12 mouse cellular contexts compared by ENCODE assay signal in genomic region chr14:21547297-21547696, GRCm38 (mm10).
DNase-seq lines count a peak whose midpoint lies in the region; ATAC-seq and TF ChIP-seq lines count a peak whose summit lies in the region.
"Had no signal": no experiment of that assay in that cellular context is flagged by ENCODE, and none has a peak within 500 bp of the region (broad histone marks: within the 10 kb centered on the region; RNA-seq: fewer than 3 reads in every experiment).

No protein-coding gene starts in this region.

- no peak; the same call in 1 of the 2 replicates for ATAC-seq in kidney, embryonic 15.5 days (replicated peaks; ENCODE audit: low FRiP score)
- ATAC-seq in limb, embryonic 13.5 days (ENCODE audit: low FRiP score, low read depth), result 0 out of 2 replicates have a peak, but pooled peaks have one; percentile 40

- 37% methylated on average over 7 of the region's 7 CpGs for WGBS in kidney, embryonic 15.5 days
- 20% methylated on average over 7 of the region's 7 CpGs for WGBS in limb, embryonic 13.5 days
- WGBS in kidney, adult 2 months, result 57% methylated on average over 7 of the region's 7 CpGs

- peaks cover 54% of the 10 kb centered on the region for H3K4me1 ChIP-seq in kidney, embryonic 15.5 days
- H3K4me1 ChIP-seq in embryonic fibroblast, embryonic 13.5 days (ENCODE audit: control insufficient read depth, insufficient read depth, low read length), result peaks cover 32% of the 10 kb centered on the region
- H3K4me1 ChIP-seq in limb, embryonic 13.5 days, result peaks cover 49% of the 10 kb centered on the region
- peaks cover 4% of the 10 kb centered on the region; the same call in 1 of the 2 replicates for H3K4me1 ChIP-seq in kidney, adult 2 months (ENCODE audit: control insufficient read depth, insufficient read depth, low read length)

- H3K36me3 ChIP-seq in kidney, embryonic 15.5 days, result peaks cover 2% of the 10 kb centered on the region
- H3K36me3 ChIP-seq in limb, embryonic 13.5 days, result peaks cover 4% of the 10 kb centered on the region
- no peaks in the 10 kb centered on the region for H3K36me3 ChIP-seq in kidney, adult 2 months (ENCODE audit: control insufficient read depth, insufficient read depth, low read length)

- H3K4me3 ChIP-seq in kidney, embryonic 15.5 days (replicated peaks), result no peak overlapping the region
- H3K4me3 ChIP-seq in embryonic fibroblast, embryonic 13.5 days (ENCODE audit: insufficient read depth, low read length), result no peak overlapping the region
- no peak overlapping the region for H3K4me3 ChIP-seq in limb, embryonic 13.5 days
- H3K4me3 ChIP-seq in kidney, adult 2 months (ENCODE audit: insufficient read depth, low read depth, low read length), result no peak overlapping the region
- H3K4me3 ChIP-seq: megakaryocyte, embryonic 14.5 days had no signal

- 0 out of 2 replicates have a peak, but pooled peaks cover under 1% of the 10 kb centered on the region for H3K9me3 ChIP-seq in kidney, embryonic 15.5 days (replicated peaks)
- H3K9me3 ChIP-seq in limb, embryonic 13.5 days, result no peaks in the 10 kb centered on the region
- H3K9me3 ChIP-seq: megakaryocyte, embryonic 14.5 days had no signal

- DNase-seq in kidney, postnatal 14 days, result no peak
- peak; percentile 64 for DNase-seq in NIH3T3 (ENCODE audit: low read depth)
- DNase-seq in left cerebral cortex, adult 11 months (ENCODE audit: low spot score), result no peak
- no peak for DNase-seq in adrenal gland, postnatal 14 days
- no peak for DNase-seq in kidney, adult 2 months
- DNase-seq: adrenal gland, adult 8-10 months; cerebellum, postnatal 10 days; kidney, adult 8-10 months had no signal

- H3K4me2 ChIP-seq in kidney, embryonic 15.5 days, result no peak overlapping the region
- 0 out of 2 replicates have a peak overlapping the region, but pooled peaks have one; percentile 10 for H3K4me2 ChIP-seq in limb, embryonic 13.5 days (replicated peaks)

- no peak overlapping the region for H3K9ac ChIP-seq in kidney, embryonic 15.5 days
- H3K9ac ChIP-seq in limb, embryonic 13.5 days, result no peak overlapping the region

- TF ChIP-seq CTCF in embryonic fibroblast, embryonic 13.5 days (IDR thresholded peaks at IDR 0.05; ENCODE audit: borderline replicate concordance, insufficient read depth, low read length), result no peak
- no peak for TF ChIP-seq CTCF in kidney, adult 2 months (conservative IDR thresholded peaks at IDR 0.05; ENCODE audit: insufficient read depth, insufficient read length, low read depth, low read length)

- H3K27me3 ChIP-seq in kidney, embryonic 15.5 days, result no peaks in the 10 kb centered on the region
- no peaks in the 10 kb centered on the region for H3K27me3 ChIP-seq in limb, embryonic 13.5 days
- H3K27me3 ChIP-seq in kidney, adult 2 months (replicated peaks; ENCODE audit: control insufficient read depth, insufficient read depth, low read length), result no peaks in the 10 kb centered on the region
- H3K27me3 ChIP-seq: megakaryocyte, embryonic 14.5 days had no signal

- H3K27ac ChIP-seq in kidney, embryonic 15.5 days, result peak overlapping the region; percentile 33; the same call in 1 of the 2 replicates
- peak overlapping the region; percentile 87 for H3K27ac ChIP-seq in embryonic fibroblast, embryonic 13.5 days (ENCODE audit: insufficient read depth, low read length)
- peak overlapping the region; percentile 28; the same call in 1 of the 2 replicates for H3K27ac ChIP-seq in limb, embryonic 13.5 days
- H3K27ac ChIP-seq in kidney, adult 2 months (ENCODE audit: insufficient read depth, low read depth, low read length), result no peak overlapping the region

- no peak for TF ChIP-seq POLR2A in embryonic fibroblast, embryonic 13.5 days (IDR thresholded peaks at IDR 0.05; ENCODE audit: low read depth, low read length)
- TF ChIP-seq POLR2A in kidney, adult 2 months (IDR thresholded peaks at IDR 0.05; ENCODE audit: low read depth, low read length), result no peak
